Mouse (Mus musculus) limb, embryonic 14.5 days (tissue): ENCODE measurements at regions not wholly inside any gene's neighbourhood (a gene's known extent, or its start where the extent isn't known, plus 50 kb on each side); places are given as distances from the start of the nearest gene placed in this dataset.

Source experiments
- ATAC-seq: fragments of 200-750 bp; cut with Nextera tagmentation; 2 replicates; pipeline ENCODE4 v1.8.0; 2017; ENCODE audit warnings: low read depth, moderate number of reproducible peaks, moderate TSS enrichment; ENCODE audit not compliant: low FRiP score
- DNase-seq: peaks from one replicate; pipeline ENCODE4 v3.0.0-alpha.2; 2015; ENCODE audit warnings: low spot score
- H3K27ac ChIP-seq: fragments of 300-500 bp; sonication (generic); replicated peaks from 2 replicates; pipeline ENCODE4 v1.5.1; 2014; ENCODE audit warnings: low read depth, mild to moderate bottlenecking, low read length, moderate library complexity, mixed read lengths
- H3K27me3 ChIP-seq: fragments of 300-500 bp; sonication (generic); 2 replicates; pipeline ENCODE4 v1.6.1; 2014; ENCODE audit warnings: low read length, mixed read lengths; ENCODE audit not compliant: control insufficient read depth, insufficient read depth
- H3K36me3 ChIP-seq: fragments of 300-500 bp; sonication (generic); 2 replicates; pipeline ENCODE4 v1.6.1; 2014; ENCODE audit warnings: mild to moderate bottlenecking, low read length, moderate library complexity, mixed read lengths; ENCODE audit not compliant: control insufficient read depth, insufficient read depth
- H3K4me1 ChIP-seq: fragments of 300-500 bp; sonication (generic); 2 replicates; pipeline ENCODE4 v1.6.1; 2014; ENCODE audit warnings: antibody characterized with exemption, low read length, mixed read lengths; ENCODE audit not compliant: control insufficient read depth, insufficient read depth
- H3K4me2 ChIP-seq: fragments of 300-500 bp; sonication (generic); replicated peaks from 2 replicates; pipeline ENCODE4 v1.6.1; 2014; ENCODE audit warnings: low read depth, mild to moderate bottlenecking, low read length, moderate library complexity; ENCODE audit not compliant: severe bottlenecking
- H3K4me3 ChIP-seq: fragments of 300-500 bp; sonication (generic); replicated peaks from 2 replicates; pipeline ENCODE4 v1.5.1; 2014; ENCODE audit warnings: low read length
- H3K9ac ChIP-seq: fragments of 300-500 bp; sonication (generic); 2 replicates; pipeline ENCODE4 v1.6.1; 2014; ENCODE audit warnings: mild to moderate bottlenecking, low read depth, low read length, moderate library complexity; ENCODE audit not compliant: severe bottlenecking
- H3K9me3 ChIP-seq: fragments of 300-500 bp; sonication (generic); 2 replicates; pipeline ENCODE4 v1.6.1; 2016; ENCODE audit warnings: low read length; ENCODE audit not compliant: control insufficient read depth
- POLR2A ChIP-seq: fragments of 200-500 bp; IDR thresholded peaks from 2 replicates; pipeline ENCODE4 v1.8.0; 2012; ENCODE audit warnings: inconsistent platforms, mild to moderate bottlenecking, moderate library complexity, borderline replicate concordance; ENCODE audit not compliant: insufficient read depth, insufficient read length; ENCODE audit errors: extremely low read depth
- WGBS: fragments of 180-500 bp; shearing (Covaris S2); extraction: QIAGEN DNeasy Blood & Tissue Kit; methylation state at CpG from one replicate; pipeline ENCODE4 v1.1.7; 2014; 5-methylcytosine and 5-hydroxymethylcytosine counted together

DNA sequence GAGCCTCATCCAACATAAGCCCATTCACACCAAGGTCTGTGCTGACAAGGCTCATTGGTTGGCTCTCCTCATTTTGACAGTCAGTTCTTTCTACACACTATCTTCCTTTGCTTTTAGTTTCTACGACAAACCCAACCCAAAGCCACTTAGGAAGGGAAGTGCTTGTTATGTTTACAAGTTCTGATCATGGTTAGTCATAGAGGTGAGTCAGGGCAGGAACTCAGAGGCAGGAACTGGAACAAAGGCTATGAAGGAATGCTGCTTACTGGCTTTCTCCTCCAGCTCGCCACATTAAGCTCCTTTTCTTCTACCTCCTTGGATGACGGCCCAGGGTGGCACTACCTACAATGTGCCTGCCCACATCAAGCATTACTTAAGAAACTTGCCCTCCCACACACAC is 91.9 kb upstream of the Ppp3ca start:
- H3K4me3 ChIP-seq, result no peak overlapping the region
- 81% methylated on average over 3 of the region's 3 CpGs for WGBS
- H3K27me3 ChIP-seq, result no peaks in the 10 kb centered on the region
- ATAC-seq, result no peak
- H3K36me3 ChIP-seq, result no peaks in the 10 kb centered on the region
- DNase-seq, result no peak
- no peak overlapping the region for H3K9ac ChIP-seq
- TF ChIP-seq POLR2A, result no peak
- no peaks in the 10 kb centered on the region for H3K9me3 ChIP-seq
- no peak overlapping the region for H3K4me2 ChIP-seq
- H3K27ac ChIP-seq, result no peak overlapping the region
- no peaks in the 10 kb centered on the region for H3K4me1 ChIP-seq

DNA sequence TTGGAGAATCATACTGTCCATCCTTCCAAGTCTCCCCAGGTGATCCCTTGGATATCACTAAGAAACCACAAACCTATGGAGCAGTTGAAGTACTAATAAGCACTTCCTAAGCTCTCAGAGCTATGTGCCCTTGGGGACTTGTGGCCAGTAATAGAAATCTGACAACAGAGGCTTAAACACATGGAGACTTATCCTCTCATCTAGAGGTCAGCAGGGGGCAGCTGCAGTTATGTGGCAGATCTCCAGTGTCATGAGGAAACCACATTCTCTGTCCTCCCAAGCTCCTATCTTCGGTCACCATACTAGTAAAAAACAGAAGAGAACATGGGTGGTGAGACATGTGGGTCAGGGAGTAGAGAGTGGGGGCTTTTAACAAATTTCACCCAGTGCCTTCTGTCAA is 99.4 kb upstream of the Ppp3ca start:
- 70% methylated on average over 1 of the region's 1 CpGs for WGBS
- Histone ChIP-seq H3K4me3 (no peak overlapping the region), H3K4me2 (no peak overlapping the region), H3K36me3 (no peaks in the 10 kb centered on the region), H3K9ac (no peak overlapping the region), H3K4me1 (no peaks in the 10 kb centered on the region), H3K27ac (no peak overlapping the region), H3K27me3 (no peaks in the 10 kb centered on the region), H3K9me3 (no peaks in the 10 kb centered on the region)
- TF ChIP-seq POLR2A, result no peak
- DNase-seq, result no peak
- ATAC-seq, result no peak

DNA sequence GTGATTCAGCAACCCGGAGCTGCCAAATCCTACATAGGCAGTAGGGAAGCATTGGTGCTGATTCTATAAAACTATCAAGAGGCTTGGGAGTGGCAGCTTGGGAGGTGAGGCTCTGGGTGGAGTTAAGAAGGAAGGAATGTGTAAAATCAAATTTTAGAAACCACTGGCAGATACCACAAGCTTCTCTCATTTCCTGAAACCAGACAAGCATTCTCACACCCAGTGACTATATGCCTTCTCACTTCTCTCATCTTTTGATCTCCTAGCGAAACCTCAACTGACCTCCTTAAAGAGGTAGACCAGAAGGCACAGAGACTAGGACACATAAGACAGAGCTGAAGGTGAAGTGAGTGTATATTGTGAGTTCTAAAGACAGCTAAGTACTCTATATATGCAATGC is 113.4 kb upstream of the Ppp3ca start:
- H3K36me3 ChIP-seq, result no peaks in the 10 kb centered on the region
- no peaks in the 10 kb centered on the region for H3K27me3 ChIP-seq
- no peak overlapping the region for H3K27ac ChIP-seq
- no peaks in the 10 kb centered on the region for H3K9me3 ChIP-seq
- no peak for DNase-seq
- ATAC-seq, result no peak
- TF ChIP-seq POLR2A, result no peak
- no peaks in the 10 kb centered on the region for H3K4me1 ChIP-seq
- no peak overlapping the region for H3K4me3 ChIP-seq
- WGBS, result 83% methylated on average over 2 of the region's 2 CpGs
- H3K4me2 ChIP-seq, result no peak overlapping the region
- no peak overlapping the region for H3K9ac ChIP-seq

DNA sequence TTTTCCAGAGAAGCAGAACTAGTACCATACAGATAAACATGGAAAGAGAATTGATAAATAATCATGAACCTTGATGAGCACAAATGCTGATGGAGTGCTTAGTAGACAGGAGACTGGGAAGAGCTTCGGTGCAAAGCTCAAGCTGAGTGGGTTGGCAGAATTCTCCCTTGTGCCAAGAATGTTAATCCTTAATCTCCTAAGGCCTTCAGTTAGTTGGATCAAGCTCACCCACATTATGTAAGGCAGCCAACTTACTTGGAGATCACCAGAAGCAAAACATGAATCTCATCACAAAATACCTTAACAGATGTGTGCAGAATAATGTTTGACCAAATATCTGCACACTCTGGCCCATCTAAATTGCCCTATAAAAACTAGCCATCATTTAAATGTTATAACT is 120.5 kb upstream of the Ppp3ca start:
- H3K4me3 ChIP-seq, result no peak overlapping the region
- 88% methylated on average over 1 of the region's 1 CpGs for WGBS
- H3K27me3 ChIP-seq, result no peaks in the 10 kb centered on the region
- no peak for TF ChIP-seq POLR2A
- H3K36me3 ChIP-seq, result no peaks in the 10 kb centered on the region
- DNase-seq, result no peak
- H3K4me2 ChIP-seq, result no peak overlapping the region
- ATAC-seq, result no peak
- H3K27ac ChIP-seq, result no peak overlapping the region
- no peaks in the 10 kb centered on the region for H3K4me1 ChIP-seq
- H3K9me3 ChIP-seq, result no peaks in the 10 kb centered on the region
- H3K9ac ChIP-seq, result no peak overlapping the region

DNA sequence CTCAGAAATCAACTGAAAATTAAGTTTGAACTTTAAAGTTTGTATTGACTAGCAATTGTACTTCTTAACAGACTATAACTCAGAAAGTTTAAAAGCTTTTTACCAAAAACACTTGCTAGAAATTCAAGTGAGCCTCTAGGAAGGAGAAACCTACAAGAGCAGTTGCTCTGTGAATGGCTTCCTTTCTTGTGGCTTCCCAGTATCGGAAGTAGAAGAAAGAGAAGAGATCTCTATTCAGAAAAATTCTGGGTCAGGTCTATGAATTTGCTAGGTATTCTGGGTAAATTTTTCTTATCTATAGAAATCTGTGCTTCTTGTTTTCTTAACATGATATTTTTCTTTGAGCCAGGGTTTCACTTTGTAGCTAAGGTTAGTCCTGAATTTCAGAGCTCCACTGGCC is 138.3 kb upstream of the Ppp3ca start:
- Histone ChIP-seq H3K36me3 (no peaks in the 10 kb centered on the region), H3K27me3 (no peaks in the 10 kb centered on the region), H3K4me1 (no peaks in the 10 kb centered on the region), H3K9me3 (no peaks in the 10 kb centered on the region), H3K27ac (no peak overlapping the region), H3K9ac (no peak overlapping the region), H3K4me3 (no peak overlapping the region), H3K4me2 (no peak overlapping the region)
- DNase-seq (no peak), ATAC-seq (no peak)
- TF ChIP-seq POLR2A, result no peak
- WGBS, result 97% methylated on average over 1 of the region's 1 CpGs

DNA sequence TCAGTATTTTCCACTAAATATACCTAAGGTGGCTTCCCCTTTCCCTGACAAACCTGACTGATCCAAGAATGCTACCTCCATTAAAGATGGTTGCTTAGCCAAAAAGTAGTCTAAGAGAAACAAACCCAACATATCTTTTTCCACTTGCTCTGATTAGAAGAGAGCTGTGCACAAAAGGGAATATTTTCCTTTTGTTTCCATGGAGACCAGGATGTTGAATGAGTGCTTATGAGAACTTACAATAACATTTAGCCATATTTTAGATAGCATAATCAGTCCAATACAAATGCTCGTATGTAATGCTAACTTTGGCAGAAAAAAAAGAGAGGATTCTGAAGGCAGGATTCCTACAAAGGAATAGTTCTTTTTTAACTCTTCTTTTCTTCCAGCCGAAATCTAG is 161.3 kb upstream of the Ppp3ca start:
- no peaks in the 10 kb centered on the region for H3K9me3 ChIP-seq
- DNase-seq, result peak; percentile 14
- H3K4me1 ChIP-seq, result no peaks in the 10 kb centered on the region
- no peak overlapping the region for H3K27ac ChIP-seq
- no peak for TF ChIP-seq POLR2A
- H3K9ac ChIP-seq, result no peak overlapping the region
- H3K27me3 ChIP-seq, result no peaks in the 10 kb centered on the region
- WGBS, result 73% methylated on average over 2 of the region's 2 CpGs
- ATAC-seq, result no peak
- H3K4me2 ChIP-seq, result no peak overlapping the region
- H3K4me3 ChIP-seq, result no peak overlapping the region
- H3K36me3 ChIP-seq, result no peaks in the 10 kb centered on the region
